Mouse (Mus musculus) C2C12 (cell line): ENCODE data around the gene Cdk14.

Source experiments
- CEBPB ChIP-seq: IDR thresholded peaks from one replicate; pipeline ENCODE4 v1.6.1; 2011; ENCODE audit warnings: low read depth, mild to moderate bottlenecking, control low read depth, moderate library complexity
- CTCF ChIP-seq: IDR thresholded peaks from one replicate; pipeline ENCODE4 v1.5.1; 2011; ENCODE audit not compliant: control insufficient read depth, insufficient read depth, insufficient read length
- FOSL1 ChIP-seq: IDR thresholded peaks from one replicate; pipeline ENCODE4 v1.8.0; 2011; ENCODE audit warnings: mild to moderate bottlenecking, low read length; ENCODE audit not compliant: poor library complexity, insufficient read depth, severe bottlenecking
- MAX ChIP-seq: IDR thresholded peaks from one replicate; pipeline ENCODE4 v1.6.1; 2011; ENCODE audit warnings: mild to moderate bottlenecking, control low read depth
- MYOD1 ChIP-seq: IDR thresholded peaks from one replicate; pipeline ENCODE4 v1.6.1; 2011; ENCODE audit warnings: low read depth; ENCODE audit not compliant: control insufficient read depth, insufficient read length
- USF1 ChIP-seq: IDR thresholded peaks from one replicate; pipeline ENCODE4 v1.6.1; 2011; ENCODE audit warnings: low read depth, mild to moderate bottlenecking, control low read depth, moderate library complexity

GRCm38 (mm10) chr5:5012521-5013346, 407.4 kb downstream of the Cdk14 start:
- TF ChIP-seq CTCF (no peak), FOSL1 (no peak), USF1 (no peak), CEBPB (no peak), MAX (no peak), MYOD1 (no peak)
